Mouse (Mus musculus): ENCODE results near the gene Rps11. TPM values are rescaled to one million over a fixed set of nuclear protein-coding genes. Genes with fewer than 3 reads are reported as not detected.

Rps11 gene
- polyA plus RNA-seq, 1 experiment: 3,175 TPM

DNA sequence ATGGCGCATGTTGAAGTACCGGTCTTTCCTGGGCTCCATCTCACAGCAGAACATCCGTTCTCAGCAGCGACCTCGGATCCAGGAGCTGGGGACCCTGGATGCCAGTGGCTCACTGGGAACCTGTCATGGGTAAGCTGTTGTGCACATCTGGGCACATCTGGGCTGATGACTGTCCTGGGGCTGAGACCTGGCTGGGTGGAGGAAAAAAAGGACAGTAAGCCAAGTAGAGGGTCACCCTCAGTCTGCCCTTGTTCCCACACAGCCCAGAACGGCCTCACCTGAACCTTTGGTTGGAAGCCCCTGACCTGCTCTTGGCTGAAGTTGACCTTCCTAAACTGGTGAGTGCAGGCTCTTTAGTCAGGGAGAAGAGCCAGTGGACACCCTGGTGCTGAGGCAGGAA, 34.8 kb upstream of the Rps11 start:
- Histone ChIP-seq H3ac (ENCODE audit: control insufficient read depth, insufficient read length, low read depth) (no peak overlapping the region), H3K27me3 (ENCODE audit: control insufficient read depth, insufficient read depth, insufficient read length) (peaks cover 5% of the 10 kb centered on the region), H3K4me3 (ENCODE audit: insufficient read depth, poor library complexity, severe bottlenecking) (no peak overlapping the region), H3K79me3 (ENCODE audit: low read depth) (no peaks in the 10 kb centered on the region), H3K36me3 (ENCODE audit: control insufficient read depth, insufficient read depth) (no peaks in the 10 kb centered on the region), H3K79me2 (ENCODE audit: control insufficient read depth, insufficient read depth) (no peaks in the 10 kb centered on the region)
- TF ChIP-seq FOSL1 (IDR thresholded peaks at IDR 0.05; ENCODE audit: insufficient read depth, low read length, poor library complexity, severe bottlenecking) (no peak), CTCF (IDR thresholded peaks at IDR 0.05; ENCODE audit: control insufficient read depth, insufficient read depth, insufficient read length) (no peak), MYOG (IDR thresholded peaks at IDR 0.05; ENCODE audit: control insufficient read depth, extremely low read depth, insufficient read length) (no peak), CEBPB (IDR thresholded peaks at IDR 0.05; ENCODE audit: low read depth) (no peak), MYOD1 (IDR thresholded peaks at IDR 0.05; ENCODE audit: control insufficient read depth, insufficient read length, low read depth) (no peak), MAX (IDR thresholded peaks at IDR 0.05) (no peak), USF1 (IDR thresholded peaks at IDR 0.05; ENCODE audit: low read depth) (no peak)

DNA sequence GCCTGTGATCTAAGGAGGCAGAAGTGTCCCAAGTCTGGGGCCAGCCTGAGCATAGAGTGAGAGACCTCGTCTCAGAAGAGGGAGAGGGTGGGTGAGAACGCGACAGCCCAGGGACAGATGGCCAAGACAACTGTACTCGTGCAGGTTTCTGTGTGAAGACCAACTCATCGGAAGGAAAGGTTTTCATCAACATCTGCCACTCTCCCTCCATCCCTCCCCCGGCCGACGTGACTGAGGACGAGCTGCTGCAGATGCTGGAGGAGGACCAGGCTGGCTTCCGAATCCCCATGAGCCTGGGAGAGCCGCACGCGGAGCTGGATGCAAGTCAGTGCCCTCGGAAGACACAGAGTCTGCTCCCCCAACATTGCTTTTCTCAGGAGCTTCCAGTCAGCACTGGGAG, 33.2 kb upstream of the Rps11 start:
- Histone ChIP-seq H3K79me3 (ENCODE audit: low read depth) (no peaks in the 10 kb centered on the region), H3K4me3 (ENCODE audit: insufficient read depth, poor library complexity, severe bottlenecking) (no peak overlapping the region), H3K27me3 (ENCODE audit: control insufficient read depth, insufficient read depth, insufficient read length) (no peaks in the 10 kb centered on the region), H3K36me3 (ENCODE audit: control insufficient read depth, insufficient read depth) (no peaks in the 10 kb centered on the region), H3K79me2 (ENCODE audit: control insufficient read depth, insufficient read depth) (peaks cover 6% of the 10 kb centered on the region), H3ac (ENCODE audit: control insufficient read depth, insufficient read length, low read depth) (no peak overlapping the region)
- TF ChIP-seq CEBPB (IDR thresholded peaks at IDR 0.05; ENCODE audit: low read depth) (no peak), FOSL1 (IDR thresholded peaks at IDR 0.05; ENCODE audit: insufficient read depth, low read length, poor library complexity, severe bottlenecking) (no peak), USF1 (IDR thresholded peaks at IDR 0.05; ENCODE audit: low read depth) (no peak), CTCF (IDR thresholded peaks at IDR 0.05; ENCODE audit: control insufficient read depth, insufficient read depth, insufficient read length) (no peak), MAX (IDR thresholded peaks at IDR 0.05) (no peak), MYOG (IDR thresholded peaks at IDR 0.05; ENCODE audit: control insufficient read depth, extremely low read depth, insufficient read length) (no peak), MYOD1 (IDR thresholded peaks at IDR 0.05; ENCODE audit: control insufficient read depth, insufficient read length, low read depth) (no peak)

DNA sequence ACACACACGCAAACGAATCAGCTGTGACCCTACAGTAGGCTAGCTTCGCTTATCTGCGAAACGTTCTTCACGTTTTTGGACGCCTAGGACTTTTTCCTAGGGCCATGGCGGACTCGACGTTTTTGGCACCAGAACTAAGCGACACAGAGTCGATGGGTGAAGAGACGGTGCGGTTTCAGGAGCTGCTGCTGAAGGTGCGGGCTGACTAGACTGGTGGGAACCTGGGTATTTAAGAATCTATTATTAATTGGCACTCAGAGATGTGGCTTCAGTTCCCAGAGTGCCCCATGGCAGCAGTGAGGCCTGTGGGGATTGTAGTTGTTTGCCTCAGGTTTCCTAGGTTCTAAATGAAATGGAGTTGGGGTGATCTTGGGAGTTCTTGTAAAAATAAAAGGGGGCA, 32.0 kb upstream of the Rps11 start:
- no peaks in the 10 kb centered on the region for H3K79me3 ChIP-seq (ENCODE audit: low read depth)
- no peak for TF ChIP-seq CEBPB (IDR thresholded peaks at IDR 0.05; ENCODE audit: low read depth)
- TF ChIP-seq FOSL1 (IDR thresholded peaks at IDR 0.05; ENCODE audit: insufficient read depth, low read length, poor library complexity, severe bottlenecking): no peak
- no peak for TF ChIP-seq CTCF (IDR thresholded peaks at IDR 0.05; ENCODE audit: control insufficient read depth, insufficient read depth, insufficient read length)
- TF ChIP-seq USF1 (IDR thresholded peaks at IDR 0.05; ENCODE audit: low read depth): no peak
- no peak for TF ChIP-seq MAX (IDR thresholded peaks at IDR 0.05)
- no peak for TF ChIP-seq MYOG (IDR thresholded peaks at IDR 0.05; ENCODE audit: control insufficient read depth, extremely low read depth, insufficient read length)
- no peak for TF ChIP-seq MYOD1 (IDR thresholded peaks at IDR 0.05; ENCODE audit: control insufficient read depth, insufficient read length, low read depth)
- H3K4me3 ChIP-seq (ENCODE audit: insufficient read depth, poor library complexity, severe bottlenecking): no peak overlapping the region
- peaks cover 6% of the 10 kb centered on the region for H3K79me2 ChIP-seq (ENCODE audit: control insufficient read depth, insufficient read depth)
- no peaks in the 10 kb centered on the region for H3K36me3 ChIP-seq (ENCODE audit: control insufficient read depth, insufficient read depth)
- H3ac ChIP-seq (ENCODE audit: control insufficient read depth, insufficient read length, low read depth): no peak overlapping the region
- no peaks in the 10 kb centered on the region for H3K27me3 ChIP-seq (ENCODE audit: control insufficient read depth, insufficient read depth, insufficient read length)

DNA sequence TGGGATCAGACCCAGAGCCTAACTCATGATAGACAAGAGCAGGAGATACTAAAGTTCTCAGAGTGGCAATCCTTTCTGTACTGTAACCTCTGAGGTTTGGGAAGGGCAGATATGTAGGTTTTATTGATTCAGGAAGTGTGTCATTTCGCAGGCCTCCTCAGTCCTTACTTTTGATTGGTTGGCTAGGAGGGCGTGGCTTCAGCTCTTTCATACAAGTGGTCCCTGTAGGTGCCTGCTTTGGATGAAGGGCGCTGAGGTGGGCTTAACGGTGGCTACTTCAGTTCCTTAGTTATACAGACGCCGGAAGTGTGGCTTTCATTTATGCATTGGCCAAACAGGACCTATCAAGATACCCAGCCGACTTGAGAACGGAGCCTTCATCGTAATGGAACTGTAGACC, 31.4 kb upstream of the Rps11 start:
- no peak overlapping the region for H3K4me3 ChIP-seq (ENCODE audit: insufficient read depth, poor library complexity, severe bottlenecking)

DNA sequence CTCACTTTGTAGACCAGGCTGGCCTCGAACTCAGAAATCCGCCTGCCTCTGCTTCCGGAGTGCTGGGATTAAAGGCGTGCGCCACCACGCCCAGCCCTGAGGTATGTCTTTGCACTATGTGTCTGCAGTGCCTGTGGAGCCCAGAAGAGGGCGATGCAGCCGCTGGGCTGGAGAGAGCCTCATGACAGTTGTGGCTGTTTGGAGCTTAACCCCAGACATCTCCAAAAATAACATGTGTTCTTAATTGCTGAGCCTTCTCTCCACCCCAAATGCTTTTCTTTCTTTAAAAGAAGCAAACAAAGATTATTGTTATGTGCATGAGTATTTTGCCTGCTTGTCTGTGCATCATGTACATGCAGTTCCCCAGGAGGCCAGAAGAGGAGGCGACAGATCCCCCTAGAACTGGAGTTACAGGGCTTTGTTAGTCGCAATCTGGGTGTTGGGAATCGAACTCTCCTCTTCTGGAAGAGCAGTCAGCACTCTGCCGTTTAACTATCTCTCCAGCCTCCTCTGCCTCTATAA, 30.8 kb upstream of the Rps11 start:
- TF ChIP-seq CTCF (IDR thresholded peaks at IDR 0.05; ENCODE audit: control insufficient read depth, insufficient read depth, insufficient read length) (peak; percentile 28), USF1 (IDR thresholded peaks at IDR 0.05; ENCODE audit: low read depth) (no peak)
- Histone ChIP-seq H3K27me3 (ENCODE audit: control insufficient read depth, insufficient read depth, insufficient read length) (no peaks in the 10 kb centered on the region), H3ac (ENCODE audit: control insufficient read depth, insufficient read length, low read depth) (no peak overlapping the region), H3K79me3 (ENCODE audit: low read depth) (no peaks in the 10 kb centered on the region), H3K36me3 (ENCODE audit: control insufficient read depth, insufficient read depth) (no peaks in the 10 kb centered on the region), H3K79me2 (ENCODE audit: control insufficient read depth, insufficient read depth) (peaks cover 6% of the 10 kb centered on the region), H3K4me3 (ENCODE audit: insufficient read depth, poor library complexity, severe bottlenecking) (no peak overlapping the region)

More for the DNA sequence above, 31.4 kb upstream of the Rps11 start:
- TF ChIP-seq CTCF (IDR thresholded peaks at IDR 0.05; ENCODE audit: control insufficient read depth, insufficient read depth, insufficient read length) (no peak), USF1 (IDR thresholded peaks at IDR 0.05; ENCODE audit: low read depth) (no peak), FOSL1 (IDR thresholded peaks at IDR 0.05; ENCODE audit: insufficient read depth, low read length, poor library complexity, severe bottlenecking) (no peak), CEBPB (IDR thresholded peaks at IDR 0.05; ENCODE audit: low read depth) (no peak), MAX (IDR thresholded peaks at IDR 0.05) (no peak), MYOG (IDR thresholded peaks at IDR 0.05; ENCODE audit: control insufficient read depth, extremely low read depth, insufficient read length) (no peak), MYOD1 (IDR thresholded peaks at IDR 0.05; ENCODE audit: control insufficient read depth, insufficient read length, low read depth) (no peak)
- Histone ChIP-seq H3K79me3 (ENCODE audit: low read depth) (no peaks in the 10 kb centered on the region), H3K36me3 (ENCODE audit: control insufficient read depth, insufficient read depth) (no peaks in the 10 kb centered on the region), H3ac (ENCODE audit: control insufficient read depth, insufficient read length, low read depth) (no peak overlapping the region), H3K27me3 (ENCODE audit: control insufficient read depth, insufficient read depth, insufficient read length) (no peaks in the 10 kb centered on the region), H3K79me2 (ENCODE audit: control insufficient read depth, insufficient read depth) (peaks cover 6% of the 10 kb centered on the region)

Data from C2C12 (cell line).